Comparison of ENCODE assay signal across 8 mouse cellular contexts in the genomic region with DNA sequence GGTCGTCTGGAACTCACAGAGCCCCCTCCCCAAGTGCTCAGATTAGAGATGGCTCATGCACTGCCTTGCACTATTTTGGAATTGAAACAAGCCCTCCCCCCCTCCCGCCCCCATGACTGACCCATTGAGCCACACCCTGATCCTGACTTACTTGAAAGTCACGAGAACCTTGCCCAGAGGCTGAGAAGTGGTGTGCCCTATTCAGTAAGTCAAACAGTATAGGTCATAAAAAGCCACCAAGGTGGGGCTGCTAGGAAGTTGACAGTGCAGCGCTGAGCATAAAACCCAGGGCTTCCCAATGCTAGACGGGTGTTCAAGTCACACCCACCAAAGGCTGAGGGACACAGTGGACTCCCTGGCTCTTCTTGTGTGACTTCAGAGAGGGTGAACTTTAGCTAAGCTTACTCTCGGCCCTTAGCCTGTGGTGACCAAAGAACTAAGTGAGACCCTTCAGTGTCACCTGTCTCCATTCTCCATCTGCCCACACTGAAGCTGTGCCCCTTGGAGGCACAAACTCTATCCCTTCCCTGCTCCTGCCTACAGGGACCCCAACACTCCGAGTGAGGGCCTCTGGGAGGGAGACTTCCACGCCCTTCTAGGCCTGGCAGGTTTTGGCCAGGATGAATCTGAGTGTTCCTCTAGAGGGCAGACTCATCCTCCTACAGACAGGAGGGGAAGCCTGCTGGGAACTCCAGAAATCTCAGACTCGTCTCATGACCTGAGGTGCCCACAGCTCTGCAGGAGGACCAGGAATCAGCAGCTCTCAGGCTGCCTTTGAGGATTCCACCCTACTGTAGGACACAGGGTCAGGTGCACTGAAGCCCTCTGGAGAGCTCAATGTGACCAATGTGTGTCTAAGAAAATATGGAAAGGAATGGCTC. TPM values are rescaled to one million over a fixed set of nuclear protein-coding genes. Genes with fewer than 3 reads are reported as not detected.
DNase-seq lines count a peak whose midpoint lies in the region; ATAC-seq lines count a peak whose summit lies in the region.

No protein-coding gene starts in this region.

- H3K27ac ChIP-seq in brown adipose tissue, adult 24 weeks (replicated peaks; ENCODE audit: low read depth, low read length), result peak overlapping the region; percentile 46
- peak overlapping the region; percentile 54 to 57 for H3K27ac ChIP-seq in heart, embryonic 14.5 days (replicated peaks in 1 of 2; ENCODE audit: control insufficient read depth in 1 of 2, insufficient read depth in 1 of 2, low read depth in 2 of 2, low read length in 2 of 2)

- H3K9ac ChIP-seq in heart, embryonic 14.5 days (ENCODE audit: low read length), result peak overlapping the region; percentile 45

- ATAC-seq in heart, embryonic 14.5 days (ENCODE audit: insufficient number of reproducible peaks, insufficient read depth, low FRiP score, low read depth), result peak; percentile 9; the same call in 1 of the 2 replicates
- ATAC-seq in megakaryocyte progenitor cell, adult 5-6 weeks (replicated peaks; ENCODE audit: poor library complexity), result peak; percentile 54

- H3K4me2 ChIP-seq in heart, embryonic 14.5 days (ENCODE audit: low read length), result no peak overlapping the region

- H3K4me3 ChIP-seq in brown adipose tissue, adult 24 weeks (ENCODE audit: insufficient read depth, low read depth, low read length), result no peak overlapping the region
- H3K4me3 ChIP-seq in heart, embryonic 14.5 days (ENCODE audit: control insufficient read depth in 1 of 2, insufficient read depth in 1 of 2, low read depth in 1 of 2, low read length in 2 of 2), result no peak overlapping the region

- H3K9me3 ChIP-seq in heart, embryonic 14.5 days (ENCODE audit: control insufficient read depth, low read length), result no peaks in the 10 kb centered on the region

- WGBS in heart, embryonic 14.5 days, result 23% methylated on average over 9 of the region's 9 CpGs

- peak; percentile 72 for DNase-seq in adrenal gland, adult 2 months
- no peak for DNase-seq in adrenal gland, adult 8-10 months
- DNase-seq in 3134 (ENCODE audit: extremely low read depth, insufficient read length, low spot score), result peak; percentile 66
- peak; percentile 53 to 67 for DNase-seq in kidney, postnatal 4 days
- no peak for DNase-seq in layer of hippocampus, adult 18-20 months (ENCODE audit: low spot score in 2 of 2)

- H3K36me3 ChIP-seq in heart, embryonic 14.5 days (ENCODE audit: control insufficient read depth, insufficient read depth, low read length), result peaks cover 36% of the 10 kb centered on the region

- H3K4me1 ChIP-seq in brown adipose tissue, adult 24 weeks (ENCODE audit: control insufficient read depth, insufficient read depth, insufficient read length, low read length), result peaks cover 27% of the 10 kb centered on the region
- peaks cover 18 to 29% of the 10 kb centered on the region in 2 experiments for H3K4me1 ChIP-seq in heart, embryonic 14.5 days (ENCODE audit: control insufficient read depth in 2 of 2, insufficient read depth in 2 of 2, low read length in 2 of 2)

- H3K27me3 ChIP-seq in heart, embryonic 14.5 days (ENCODE audit: control insufficient read depth, insufficient read depth, low read length), result no peaks in the 10 kb centered on the region

RNA-seq across cellular contexts. Expression of a gene that starts 5.8 kb away (rescaled TPM):
- total RNA-seq in adrenal gland, adult 2 months (2021), result 100 to 1,000 TPM in 1 of 2 experiments, 10 to 100 TPM in 1; 97.3 to 106 TPM
- 111 and 122 TPM in 2 replicates for polyA plus RNA-seq in adrenal gland, adult 2 months (2012; rRNA removed)
- 100 to 1,000 TPM in 1 of 4 experiments, 10 to 100 TPM in 3; 79.1 to 104 (median 94.4) TPM for total RNA-seq in adrenal gland, adult 8-10 months (2022)
- polyA plus RNA-seq in brown adipose tissue, adult 24 weeks (2012; ENCODE audit: insufficient read depth, insufficient read length, missing spikeins), result 78.3 and 85.8 TPM in 2 replicates
- 146 and 162 TPM in 2 replicates for polyA plus RNA-seq in heart, embryonic 14.5 days (2014; fragmentation: Nextera tagmentation; extraction: Ambion mirVana)
- total RNA-seq in megakaryocyte progenitor cell, adult 5-6 weeks (2015), result 93.3 and 99.5 TPM in 2 replicates
- total RNA-seq in megakaryocyte progenitor cell, adult 5-6 weeks (2017), result 74.3 and 89.9 TPM in 2 replicates
- total RNA-seq in layer of hippocampus, adult 18-20 months (2021), result 10 to 100 TPM; 88.2 to 93.9 TPM

RNA-seq across cellular contexts. Expression of a gene that starts 13.2 kb away (rescaled TPM):
- total RNA-seq in adrenal gland, adult 2 months (2021), result 1,000 to 10,000 TPM; 1,287 to 1,377 TPM
- 1,827 and 2,443 TPM in 2 replicates for polyA plus RNA-seq in adrenal gland, adult 2 months (2012; rRNA removed)
- total RNA-seq in adrenal gland, adult 8-10 months (2022), result 100 to 1,000 TPM; 697 to 776 (median 769) TPM
- 2,282 and 3,621 TPM in 2 replicates for polyA plus RNA-seq in brown adipose tissue, adult 24 weeks (2012; ENCODE audit: insufficient read depth, insufficient read length, missing spikeins)
- polyA plus RNA-seq in heart, embryonic 14.5 days (2014; fragmentation: Nextera tagmentation; extraction: Ambion mirVana), result 715 and 757 TPM in 2 replicates
- total RNA-seq in megakaryocyte progenitor cell, adult 5-6 weeks (2015), result 253 and 271 TPM in 2 replicates
- 358 and 365 TPM in 2 replicates for total RNA-seq in megakaryocyte progenitor cell, adult 5-6 weeks (2017)
- 100 to 1,000 TPM; 509 to 545 TPM for total RNA-seq in layer of hippocampus, adult 18-20 months (2021)

RNA-seq across cellular contexts. Expression of a gene that starts 17.3 kb away (rescaled TPM):
- 1 to 10 TPM; 3.9 to 6.7 TPM for total RNA-seq in adrenal gland, adult 2 months (2021)
- polyA plus RNA-seq in adrenal gland, adult 2 months (2012; rRNA removed), result 11.0 and 14.6 TPM in 2 replicates
- 10 to 100 TPM in 2 of 4 experiments, 1 to 10 TPM in 2; 6.4 to 10.6 (median 8.5) TPM for total RNA-seq in adrenal gland, adult 8-10 months (2022)
- polyA plus RNA-seq in brown adipose tissue, adult 24 weeks (2012; ENCODE audit: insufficient read depth, insufficient read length, missing spikeins), result 1.8 and 2.6 TPM in 2 replicates
- polyA plus RNA-seq in heart, embryonic 14.5 days (2014; fragmentation: Nextera tagmentation; extraction: Ambion mirVana), result 3.0 and 3.4 TPM in 2 replicates
- 64.1 and 69.0 TPM in 2 replicates for total RNA-seq in megakaryocyte progenitor cell, adult 5-6 weeks (2015)
- total RNA-seq in megakaryocyte progenitor cell, adult 5-6 weeks (2017), result 112 and 121 TPM in 2 replicates
- total RNA-seq in layer of hippocampus, adult 18-20 months (2021), result 1 to 10 TPM; 4.1 to 4.2 TPM

RNA-seq across cellular contexts. Expression of a gene that starts 37.5 kb away (rescaled TPM):
- total RNA-seq in adrenal gland, adult 2 months (2021), result 10 to 100 TPM; 18.4 to 22.9 TPM
- polyA plus RNA-seq in adrenal gland, adult 2 months (2012; rRNA removed), result 28.6 TPM in 2 replicates
- 10 to 100 TPM; 21.6 to 35.5 (median 27.8) TPM for total RNA-seq in adrenal gland, adult 8-10 months (2022)
- 5.1 and 5.4 TPM in 2 replicates for polyA plus RNA-seq in brown adipose tissue, adult 24 weeks (2012; ENCODE audit: insufficient read depth, insufficient read length, missing spikeins)
- 1.6 and 1.7 TPM in 2 replicates for polyA plus RNA-seq in heart, embryonic 14.5 days (2014; fragmentation: Nextera tagmentation; extraction: Ambion mirVana)
- 15.4 and 15.8 TPM in 2 replicates for total RNA-seq in megakaryocyte progenitor cell, adult 5-6 weeks (2015)
- 17.0 and 17.5 TPM in 2 replicates for total RNA-seq in megakaryocyte progenitor cell, adult 5-6 weeks (2017)
- total RNA-seq in layer of hippocampus, adult 18-20 months (2021), result 10 to 100 TPM; 10.2 to 12.0 TPM

RNA-seq across cellular contexts. Expression of a gene that starts 45.4 kb away (rescaled TPM):
- total RNA-seq in adrenal gland, adult 2 months (2021), result 10 to 100 TPM; 29.5 to 50.1 TPM
- polyA plus RNA-seq in adrenal gland, adult 2 months (2012; rRNA removed), result 53.0 and 58.8 TPM in 2 replicates
- 10 to 100 TPM; 23.9 to 36.3 (median 30.0) TPM for total RNA-seq in adrenal gland, adult 8-10 months (2022)
- polyA plus RNA-seq in brown adipose tissue, adult 24 weeks (2012; ENCODE audit: insufficient read depth, insufficient read length, missing spikeins), result 6.4 and 10.3 TPM in 2 replicates
- 265 and 275 TPM in 2 replicates for polyA plus RNA-seq in heart, embryonic 14.5 days (2014; fragmentation: Nextera tagmentation; extraction: Ambion mirVana)
- total RNA-seq in megakaryocyte progenitor cell, adult 5-6 weeks (2015), result 50.5 and 52.8 TPM in 2 replicates
- total RNA-seq in megakaryocyte progenitor cell, adult 5-6 weeks (2017), result 73.3 and 84.1 TPM in 2 replicates
- 1 to 10 TPM; 3.6 to 5.2 TPM for total RNA-seq in layer of hippocampus, adult 18-20 months (2021)

Comparison
In these comparisons a context has a peak if more than half of its experiments do, and no peak if none do; other contexts are left out.
1. DNase-seq: peak in adrenal gland, adult 2 months (single experiment), 3134 (single experiment) and kidney, postnatal 4 days (2 of 2); none in adrenal gland, adult 8-10 months (single experiment) and layer of hippocampus, adult 18-20 months (0 of 2).
2. RNA of a gene that starts 17.3 kb away (total RNA-seq): 64.1 to 121 TPM in megakaryocyte progenitor cell, adult 5-6 weeks; 6.4 to 10.6 TPM in adrenal gland, adult 8-10 months, 3.9 to 6.7 TPM in adrenal gland, adult 2 months and 4.1 to 4.2 TPM in layer of hippocampus, adult 18-20 months; every median in the first group is over 4 times any median in the second.